Mouse (Mus musculus): ENCODE results near the gene Cacna1c.

DNA sequence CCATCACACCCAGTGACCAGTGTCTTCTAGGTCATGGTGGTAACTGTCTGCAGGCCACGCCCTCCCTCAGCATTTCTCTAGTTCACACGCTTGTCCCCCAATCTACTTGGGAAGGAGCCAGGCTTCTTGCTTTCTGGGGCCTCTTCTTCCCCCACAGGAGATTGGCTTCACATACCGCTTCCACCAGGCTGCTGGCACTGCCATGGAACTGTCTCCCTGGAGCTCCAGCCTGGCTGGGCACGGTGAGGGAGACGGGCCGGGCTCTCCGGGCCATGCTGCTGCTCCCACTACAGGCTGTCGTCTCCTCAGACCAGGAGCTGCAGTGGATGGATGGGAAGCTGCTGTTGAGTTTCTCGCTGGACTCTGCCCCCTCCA, 600.5 kb downstream of the Cacna1c start:
- TF ChIP-seq MAFK (IDR thresholded peaks at IDR 0.05; ENCODE audit: insufficient read depth, low read depth, low read length) (no peak), ZNF384 (IDR thresholded peaks at IDR 0.05; ENCODE audit: low read depth, low read length) (no peak), ZC3H11A (IDR thresholded peaks at IDR 0.05; ENCODE audit: borderline replicate concordance, low read depth, low read length) (no peak)
